Mouse (Mus musculus) hindbrain, embryonic 15.5 days (tissue): ENCODE data around the gene Nim1k. TPM values are rescaled to one million over a fixed set of nuclear protein-coding genes. Genes with fewer than 3 reads are reported as not detected.

Experiments used
- ATAC-seq: fragments of 200-750 bp; cut with Nextera tagmentation; 2 replicates; pipeline ENCODE4 v1.8.0; 2017; ENCODE audit warnings: low read depth, moderate number of reproducible peaks, moderate TSS enrichment; ENCODE audit not compliant: low FRiP score
- H3K27ac ChIP-seq: fragments of 300-500 bp; sonication (generic); replicated peaks from 2 replicates; pipeline ENCODE4 v1.5.1; 2015; ENCODE audit warnings: mild to moderate bottlenecking, inconsistent platforms
- H3K27me3 ChIP-seq: fragments of 300-500 bp; sonication (generic); 2 replicates; pipeline ENCODE4 v1.6.1; 2015; ENCODE audit warnings: control low read depth, inconsistent platforms
- H3K36me3 ChIP-seq: fragments of 300-500 bp; sonication (generic); 2 replicates; pipeline ENCODE4 v1.6.1; 2015; ENCODE audit warnings: control low read depth, inconsistent platforms
- H3K4me1 ChIP-seq: fragments of 300-500 bp; sonication (generic); replicated peaks from 2 replicates; pipeline ENCODE4 v1.6.1; 2015; ENCODE audit warnings: control low read depth, inconsistent platforms
- H3K4me2 ChIP-seq: fragments of 300-500 bp; sonication (generic); 2 replicates; pipeline ENCODE4 v1.6.1; 2015; ENCODE audit warnings: moderate library complexity, mild to moderate bottlenecking, inconsistent platforms
- H3K4me3 ChIP-seq: fragments of 300-500 bp; sonication (generic); 2 replicates; pipeline ENCODE4 v1.5.1; 2015; ENCODE audit warnings: mild to moderate bottlenecking, inconsistent platforms
- H3K9ac ChIP-seq: fragments of 300-500 bp; sonication (generic); 2 replicates; pipeline ENCODE4 v1.6.1; 2015; ENCODE audit warnings: inconsistent platforms
- H3K9me3 ChIP-seq: fragments of 300-500 bp; sonication (generic); 2 replicates; pipeline ENCODE4 v1.6.1; 2016; ENCODE audit warnings: control low read depth, inconsistent platforms
- WGBS: fragments of 180-500 bp; shearing (Covaris S2); methylation state at CpG from one replicate; pipeline ENCODE4 v1.1.7; 2015; 5-methylcytosine and 5-hydroxymethylcytosine counted together
- polyA plus RNA-seq: library from polyadenylated mRNA; unstranded; fragments of >200 nt; fragmentation: Nextera tagmentation; extraction: Ambion mirVana; gene quantifications from 2 replicates; pipeline ENCODE4 v1.2.1, GENCODE M21; 2015

Nim1k gene
- 5.4 and 5.5 TPM in 2 replicates for polyA plus RNA-seq

- no peaks in the 10 kb centered on the region for H3K27me3 ChIP-seq
- ATAC-seq, result peak; percentile 94
- peaks cover 31% of the 10 kb centered on the region for H3K4me1 ChIP-seq
- WGBS, result under 1% methylated on average over 43 of the region's 43 CpGs
- peak within 1 kb of the TSS; percentile 74 for H3K4me3 ChIP-seq
- peak within 1 kb of the TSS; percentile 95 for H3K4me2 ChIP-seq
- no peaks in the 10 kb centered on the region for H3K9me3 ChIP-seq
- peak within 1 kb of the TSS; percentile 89 for H3K27ac ChIP-seq
- H3K9ac ChIP-seq, result peak within 1 kb of the TSS; percentile 88
- 0 out of 2 replicates have a peak, but pooled peaks cover 4% of the 10 kb centered on the region for H3K36me3 ChIP-seq
These were observed at the start of gene Nim1k for GRCm38 (mm10) chr13:119755681-119756471. Gene Nim1k (minus strand): TSS chr13:119755882.

GRCm38 (mm10) chr13:119797656-119798055, 42.0 kb upstream of the Nim1k start:
- H3K4me1 ChIP-seq, result no peaks in the 10 kb centered on the region
- H3K36me3 ChIP-seq, result no peaks in the 10 kb centered on the region
- H3K4me2 ChIP-seq, result no peak overlapping the region
- no peak overlapping the region for H3K27ac ChIP-seq
- H3K9me3 ChIP-seq, result no peaks in the 10 kb centered on the region
- WGBS, result 73% methylated on average over 4 of the region's 4 CpGs
- no peak for ATAC-seq
- no peaks in the 10 kb centered on the region for H3K27me3 ChIP-seq
- no peak overlapping the region for H3K4me3 ChIP-seq
- no peak overlapping the region for H3K9ac ChIP-seq

GRCm38 (mm10) chr13:119792791-119793404, 37.2 kb upstream of the Nim1k start:
- Histone ChIP-seq H3K9ac (no peak overlapping the region), H3K4me2 (no peak overlapping the region), H3K4me1 (peaks cover 22% of the 10 kb centered on the region), H3K4me3 (no peak overlapping the region), H3K27ac (no peak overlapping the region), H3K27me3 (no peaks in the 10 kb centered on the region), H3K36me3 (peaks cover 3% of the 10 kb centered on the region; the same call in 1 of the 2 replicates), H3K9me3 (no peaks in the 10 kb centered on the region)
- ATAC-seq, result no peak
- whole genome bisulfite sequencing, result 82% methylated on average over 5 of the region's 5 CpGs

- Histone ChIP-seq H3K36me3 (peaks cover 12% of the 10 kb centered on the region), H3K9me3 (no peaks in the 10 kb centered on the region), H3K4me3 (peak overlapping the region; percentile 91), H3K27ac (peak overlapping the region; percentile 99), H3K27me3 (no peaks in the 10 kb centered on the region), H3K4me2 (peak overlapping the region; percentile 67), H3K4me1 (peaks cover 22% of the 10 kb centered on the region), H3K9ac (peak overlapping the region; percentile 90)
- WGBS, result 3% methylated on average over 16 of the region's 18 CpGs
- ATAC-seq, result no peak
These were observed 36.0 kb upstream of the Nim1k start for GRCm38 (mm10) chr13:119791580-119792135.

- peaks cover 15% of the 10 kb centered on the region for H3K36me3 ChIP-seq
- no peaks in the 10 kb centered on the region for H3K27me3 ChIP-seq
- peak; percentile 97 for ATAC-seq
- peak within 1 kb of the TSS; percentile 99 for H3K27ac ChIP-seq
- under 1% methylated on average over 76 of the region's 86 CpGs for WGBS
- H3K9ac ChIP-seq, result peak within 1 kb of the TSS; percentile 90
- H3K4me1 ChIP-seq, result peaks cover 22% of the 10 kb centered on the region
- H3K4me3 ChIP-seq, result peak within 1 kb of the TSS; percentile 91
- H3K9me3 ChIP-seq, result no peaks in the 10 kb centered on the region
- peak within 1 kb of the TSS; percentile 67 for H3K4me2 ChIP-seq
These were observed 35.3 kb upstream of the Nim1k start, which contains the start of gene Zfp131 for GRCm38 (mm10) chr13:119790761-119791579. Gene Zfp131 (minus strand): TSS chr13:119790889.

- H3K4me1 ChIP-seq, result peaks cover 22% of the 10 kb centered on the region
- 2% methylated on average over 52 of the region's 66 CpGs for WGBS
- no peaks in the 10 kb centered on the region for H3K9me3 ChIP-seq
- ATAC-seq, result peak; percentile 81
- peak overlapping the region; percentile 99 for H3K27ac ChIP-seq
- peak overlapping the region; percentile 59 for H3K4me2 ChIP-seq
- H3K36me3 ChIP-seq, result peaks cover 23% of the 10 kb centered on the region
- peak overlapping the region; percentile 91 for H3K4me3 ChIP-seq
- peak overlapping the region; percentile 89 for H3K9ac ChIP-seq
- no peaks in the 10 kb centered on the region for H3K27me3 ChIP-seq
These were observed 34.4 kb upstream of the Nim1k start for GRCm38 (mm10) chr13:119789851-119790717.

- Histone ChIP-seq H3K4me2 (no peak overlapping the region), H3K4me3 (no peak overlapping the region), H3K9me3 (no peaks in the 10 kb centered on the region), H3K27me3 (no peaks in the 10 kb centered on the region), H3K9ac (no peak overlapping the region), H3K4me1 (peaks cover 1% of the 10 kb centered on the region), H3K27ac (no peak overlapping the region), H3K36me3 (peaks cover 65% of the 10 kb centered on the region)
- no peak for ATAC-seq
- WGBS, result 83% methylated on average over 4 of the region's 4 CpGs
These were observed 27.9 kb upstream of the Nim1k start for GRCm38 (mm10) chr13:119783581-119783980.

GRCm38 (mm10) chr13:119768541-119768940, 12.9 kb upstream of the Nim1k start:
- ATAC-seq, result no peak
- H3K4me3 ChIP-seq, result no peak overlapping the region
- no peaks in the 10 kb centered on the region for H3K9me3 ChIP-seq
- H3K9ac ChIP-seq, result no peak overlapping the region
- H3K4me2 ChIP-seq, result no peak overlapping the region
- H3K27me3 ChIP-seq, result no peaks in the 10 kb centered on the region
- 92% methylated on average over 6 of the region's 6 CpGs for WGBS
- H3K4me1 ChIP-seq, result no peaks in the 10 kb centered on the region
- H3K27ac ChIP-seq, result no peak overlapping the region
- H3K36me3 ChIP-seq, result peaks cover 71% of the 10 kb centered on the region

GRCm38 (mm10) chr13:119766480-119766879, 10.8 kb upstream of the Nim1k start:
- no peak overlapping the region for H3K9ac ChIP-seq
- H3K36me3 ChIP-seq, result peaks cover 56% of the 10 kb centered on the region
- H3K9me3 ChIP-seq, result no peaks in the 10 kb centered on the region
- no peak for ATAC-seq
- H3K27me3 ChIP-seq, result no peaks in the 10 kb centered on the region
- no peak overlapping the region for H3K4me3 ChIP-seq
- whole genome bisulfite sequencing, result 97% methylated on average over 7 of the region's 7 CpGs
- no peaks in the 10 kb centered on the region for H3K4me1 ChIP-seq
- H3K27ac ChIP-seq, result no peak overlapping the region
- no peak overlapping the region for H3K4me2 ChIP-seq

GRCm38 (mm10) chr13:119756831-119757230, 1.1 kb upstream of the Nim1k start:
- Histone ChIP-seq H3K36me3 (0 out of 2 replicates have a peak, but pooled peaks cover 5% of the 10 kb centered on the region), H3K4me2 (peak overlapping the region; percentile 95), H3K4me3 (peak overlapping the region; percentile 74; the same call in 1 of the 2 replicates), H3K9me3 (no peaks in the 10 kb centered on the region), H3K27ac (0 out of 2 replicates have a peak overlapping the region, but pooled peaks have one; percentile 89), H3K4me1 (peaks cover 31% of the 10 kb centered on the region), H3K9ac (no peak overlapping the region), H3K27me3 (no peaks in the 10 kb centered on the region)
- 43% methylated on average over 5 of the region's 5 CpGs for WGBS
- no peak for ATAC-seq

GRCm38 (mm10) chr13:119755141-119755547, 538 bp downstream of the Nim1k start:
- peak; percentile 67 for ATAC-seq
- peak overlapping the region; percentile 89 for H3K27ac ChIP-seq
- peak overlapping the region; percentile 74 for H3K4me3 ChIP-seq
- H3K4me2 ChIP-seq, result peak overlapping the region; percentile 95
- H3K4me1 ChIP-seq, result peaks cover 31% of the 10 kb centered on the region
- no peaks in the 10 kb centered on the region for H3K36me3 ChIP-seq
- WGBS, result 2% methylated on average over 16 of the region's 16 CpGs
- no peaks in the 10 kb centered on the region for H3K9me3 ChIP-seq
- H3K27me3 ChIP-seq, result no peaks in the 10 kb centered on the region
- peak overlapping the region; percentile 88 for H3K9ac ChIP-seq
